Comparison of ENCODE assay signal across 21 mouse cellular contexts in the genomic region with DNA sequence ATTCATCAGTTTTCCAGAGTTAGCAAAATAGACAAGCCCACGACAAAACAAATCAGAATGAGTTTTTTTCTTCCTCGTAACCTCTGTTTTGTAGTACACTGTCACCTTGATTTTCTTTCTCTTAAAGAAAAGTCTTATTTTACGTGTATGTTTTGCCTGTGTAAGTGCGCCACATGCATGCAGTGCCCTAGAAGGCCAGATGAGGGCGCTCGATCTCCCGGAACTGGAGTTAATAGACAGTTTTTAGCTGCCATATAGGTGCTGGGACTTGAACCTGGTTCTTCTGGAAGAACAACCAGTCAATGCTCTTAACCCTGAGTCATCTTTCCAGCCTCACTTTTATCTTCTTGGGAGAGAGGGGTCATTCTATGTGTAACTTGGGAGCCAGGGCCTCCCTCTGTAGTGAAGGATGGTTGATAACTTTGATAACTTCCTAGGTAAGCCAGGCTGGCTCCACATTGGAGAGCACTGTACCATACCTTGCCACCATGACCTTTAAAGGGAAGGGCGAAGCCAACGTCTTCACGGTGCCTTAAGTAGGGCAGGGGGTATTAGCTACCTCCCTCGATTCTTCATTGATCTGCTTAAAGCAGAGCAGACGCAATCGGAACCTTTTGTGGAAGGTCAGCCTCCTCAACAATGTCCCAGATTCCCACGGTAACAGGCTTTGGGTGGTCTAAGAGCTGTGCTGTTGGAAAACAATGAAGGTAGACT. TPM values are rescaled to one million over a fixed set of nuclear protein-coding genes. Genes with fewer than 3 reads are reported as not detected.
DNase-seq lines count a peak whose midpoint lies in the region; ATAC-seq and TF ChIP-seq lines count a peak whose summit lies in the region.
"Had no signal": no experiment of that assay in that cellular context is flagged by ENCODE, and none has a peak within 500 bp of the region (broad histone marks: within the 10 kb centered on the region; RNA-seq: fewer than 3 reads in every experiment).

No protein-coding gene starts in this region.

- peaks cover 11% of the 10 kb centered on the region; the same call in 1 of the 2 replicates for H3K36me3 ChIP-seq in heart, embryonic 12.5 days
- no peaks in the 10 kb centered on the region for H3K36me3 ChIP-seq in liver, postnatal 0 days (replicated peaks; ENCODE audit: insufficient read depth, low read length)
- no peaks in the 10 kb centered on the region for H3K36me3 ChIP-seq in ES-Bruce4 (ENCODE audit: control insufficient read depth, insufficient read depth, low read length, poor library complexity, severe bottlenecking)
- H3K36me3 ChIP-seq in forebrain, embryonic 12.5 days (replicated peaks), result no peaks in the 10 kb centered on the region
- H3K36me3 ChIP-seq: heart, embryonic 10.5 days had no signal

- 90% methylated on average over 14 of the region's 14 CpGs for WGBS in heart, embryonic 12.5 days
- 89% methylated on average over 14 of the region's 14 CpGs for WGBS in liver, postnatal 0 days (ENCODE audit: insufficient replicate concordance)
- 89% methylated on average over 14 of the region's 14 CpGs for WGBS in forebrain, embryonic 12.5 days

- no peaks in the 10 kb centered on the region for H3K27me3 ChIP-seq in heart, embryonic 12.5 days (replicated peaks)
- no peaks in the 10 kb centered on the region for H3K27me3 ChIP-seq in liver, postnatal 0 days (ENCODE audit: insufficient read depth, low read length)
- no peaks in the 10 kb centered on the region for H3K27me3 ChIP-seq in ES-Bruce4 (ENCODE audit: control insufficient read depth, insufficient read depth, low read length, poor library complexity, severe bottlenecking)
- H3K27me3 ChIP-seq in forebrain, embryonic 12.5 days, result no peaks in the 10 kb centered on the region
- H3K27me3 ChIP-seq: hindbrain, embryonic 12.5 days had no signal

- DNase-seq in heart, adult 11 months, result peak; percentile 78
- no peak for DNase-seq in liver, postnatal 0 days
- no peak for DNase-seq in liver
- DNase-seq in brain, embryonic 14.5 days (ENCODE audit: low read depth), result no peak
- DNase-seq: adrenal gland, postnatal 25 days; cerebellum, adult 11-12 months; cerebellum, postnatal 36 days; gastrocnemius, postnatal 25 days; heart, postnatal 10 days; kidney, adult 8-10 months; kidney, postnatal 25 days; layer of hippocampus, adult 9-11 months; lung, postnatal 4 days; retina, postnatal 1 day; right cerebral cortex, postnatal 4 days; thymus, postnatal 25 days had no signal

- TF ChIP-seq EP300 in liver, postnatal 0 days (IDR thresholded peaks at IDR 0.05; ENCODE audit: low read depth), result no peak
- no peak for TF ChIP-seq EP300 in ES-Bruce4 (IDR thresholded peaks at IDR 0.05; ENCODE audit: insufficient read depth, low read depth, low read length)

- peak; percentile 25; the same call in 1 of the 2 replicates for TF ChIP-seq CTCF in liver, postnatal 0 days (IDR thresholded peaks at IDR 0.05; ENCODE audit: low read depth)
- peak; percentile 51 for TF ChIP-seq CTCF in ES-Bruce4 (IDR thresholded peaks at IDR 0.05; ENCODE audit: low read depth, low read length)
- TF ChIP-seq CTCF in brain, embryonic 14.5 days (IDR thresholded peaks at IDR 0.05; ENCODE audit: borderline replicate concordance, extremely low read depth, insufficient read depth, insufficient read length), result peak; percentile 16; the same call in 1 of the 2 replicates

- H3K4me2 ChIP-seq in heart, embryonic 12.5 days, result no peak overlapping the region
- no peak overlapping the region for H3K4me2 ChIP-seq in liver, postnatal 0 days (ENCODE audit: low read depth, low read length)
- no peak overlapping the region for H3K4me2 ChIP-seq in forebrain, embryonic 12.5 days
- H3K4me2 ChIP-seq: hindbrain, embryonic 12.5 days had no signal

- H3K9me3 ChIP-seq in heart, embryonic 12.5 days (replicated peaks), result no peaks in the 10 kb centered on the region
- no peaks in the 10 kb centered on the region for H3K9me3 ChIP-seq in liver, postnatal 0 days (ENCODE audit: low read length)
- H3K9me3 ChIP-seq in ES-Bruce4 (replicated peaks; ENCODE audit: control insufficient read depth, insufficient read depth, low read length, poor library complexity, severe bottlenecking), result no peaks in the 10 kb centered on the region
- H3K9me3 ChIP-seq in forebrain, embryonic 12.5 days, result 0 out of 2 replicates have a peak, but pooled peaks cover 4% of the 10 kb centered on the region
- H3K9me3 ChIP-seq: heart, embryonic 10.5 days; hindbrain, embryonic 12.5 days had no signal

- no peak overlapping the region for H3K9ac ChIP-seq in heart, embryonic 12.5 days
- no peak overlapping the region for H3K9ac ChIP-seq in liver, postnatal 0 days (replicated peaks)
- no peak overlapping the region for H3K9ac ChIP-seq in ES-Bruce4 (ENCODE audit: low read depth, poor library complexity, severe bottlenecking)
- H3K9ac ChIP-seq in forebrain, embryonic 12.5 days, result no peak overlapping the region
- H3K9ac ChIP-seq: hindbrain, embryonic 12.5 days had no signal

- no peak overlapping the region for H3K27ac ChIP-seq in heart, embryonic 12.5 days (ENCODE audit: poor library complexity, severe bottlenecking)
- H3K27ac ChIP-seq in liver, postnatal 0 days (ENCODE audit: low read depth), result no peak overlapping the region
- no peak overlapping the region for H3K27ac ChIP-seq in ES-Bruce4 (ENCODE audit: insufficient read depth, low read length)
- H3K27ac ChIP-seq in forebrain, embryonic 12.5 days, result no peak overlapping the region
- H3K27ac ChIP-seq: heart, embryonic 10.5 days; hindbrain, embryonic 12.5 days had no signal

- TF ChIP-seq POLR2A in ES-Bruce4 (IDR thresholded peaks at IDR 0.05; ENCODE audit: insufficient read depth, low read length), result no peak
- no peak for TF ChIP-seq POLR2A in brain, embryonic 14.5 days (IDR thresholded peaks at IDR 0.05; ENCODE audit: borderline replicate concordance, extremely low read depth, insufficient read depth, insufficient read length, poor library complexity, severe bottlenecking)

- peaks cover 5% of the 10 kb centered on the region for H3K4me1 ChIP-seq in heart, embryonic 12.5 days (replicated peaks)
- no peaks in the 10 kb centered on the region for H3K4me1 ChIP-seq in liver, postnatal 0 days (ENCODE audit: insufficient read depth)
- no peaks in the 10 kb centered on the region for H3K4me1 ChIP-seq in ES-Bruce4 (ENCODE audit: control insufficient read depth, insufficient read depth, low read length)
- H3K4me1 ChIP-seq in forebrain, embryonic 12.5 days, result no peaks in the 10 kb centered on the region

- no peak for ATAC-seq in heart, embryonic 12.5 days (ENCODE audit: insufficient number of reproducible peaks, low FRiP score)
- ATAC-seq in liver, postnatal 0 days, result no peak
- ATAC-seq in forebrain, embryonic 12.5 days (ENCODE audit: low FRiP score), result no peak

- no peak overlapping the region for H3K4me3 ChIP-seq in heart, embryonic 12.5 days
- H3K4me3 ChIP-seq in liver, postnatal 0 days (ENCODE audit: low read depth, low read length), result no peak overlapping the region
- no peak overlapping the region for H3K4me3 ChIP-seq in ES-Bruce4 (ENCODE audit: low read depth, low read length)
- no peak overlapping the region for H3K4me3 ChIP-seq in forebrain, embryonic 12.5 days (replicated peaks)
- H3K4me3 ChIP-seq: heart, embryonic 10.5 days; hindbrain, embryonic 12.5 days had no signal

RNA-seq across cellular contexts. Expression of a gene that starts 22.4 kb away (rescaled TPM):
- 29.1 and 32.2 TPM in 2 replicates for polyA plus RNA-seq in heart, embryonic 12.5 days (2016; fragmentation: Nextera tagmentation; extraction: Ambion mirVana)
- polyA plus RNA-seq in liver, postnatal 0 days (2015; fragmentation: Nextera tagmentation; extraction: Ambion mirVana), result 10.2 and 10.7 TPM in 2 replicates
- polyA plus RNA-seq in ES-Bruce4 (2011; ENCODE audit: insufficient read depth, insufficient read length, low read depth, missing spikeins), result 62.4 and 65.1 TPM in 2 replicates
- 40.4 and 47.8 TPM in 2 replicates for polyA plus RNA-seq in brain, embryonic 14.5 days (2012; rRNA removed)
- 29.0 and 35.7 TPM in 2 replicates for polyA plus RNA-seq in forebrain, embryonic 12.5 days (2016; fragmentation: Nextera tagmentation; extraction: Ambion mirVana)
